Mouse (Mus musculus): ENCODE measurements around the gene Ugt1a10. TPM values are rescaled to one million over a fixed set of nuclear protein-coding genes. Genes with fewer than 3 reads are reported as not detected.
A peak's percentile ranks its signal among the peaks of the same experiment; 100 is the strongest.

Ugt1a10 gene
- polyA plus RNA-seq, 1 experiment, result not detected

DNA sequence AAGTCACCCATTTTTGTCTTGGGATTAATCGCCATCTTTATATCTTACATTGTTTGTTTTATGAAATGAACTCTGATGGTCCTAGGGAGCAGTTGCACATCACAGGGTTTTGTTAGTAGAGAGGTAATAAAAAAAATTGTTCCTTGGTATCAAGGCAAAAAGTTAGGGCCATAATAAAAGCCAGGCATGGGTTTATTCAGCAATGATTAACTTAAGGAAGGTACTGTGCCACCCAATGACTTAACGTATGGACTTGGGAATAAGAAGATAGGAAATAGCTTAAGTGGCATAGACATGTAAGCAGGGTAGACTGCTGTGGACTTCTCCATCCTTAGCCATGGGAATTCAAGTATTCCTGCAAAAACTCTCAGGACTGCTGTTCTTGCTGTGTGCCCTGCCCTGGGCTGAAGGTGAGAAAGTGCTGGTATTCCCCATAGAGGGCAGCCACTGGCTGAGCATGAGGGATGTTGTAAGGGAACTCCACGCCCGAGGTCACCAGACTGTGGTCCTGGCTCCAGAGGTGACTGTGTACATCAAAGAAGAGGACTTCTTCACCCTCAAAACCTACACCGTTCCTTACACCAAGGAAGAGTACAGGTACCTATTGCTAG is 131.2 kb downstream of the Ugt1a10 start:
- Histone ChIP-seq H3K4me3 (replicated peaks) (no peak overlapping the region), H3K9me3 (no peaks in the 10 kb centered on the region; the same call in 1 of the 2 replicates), H3K27me3 (replicated peaks) (no peaks in the 10 kb centered on the region), H3K4me1 (peaks cover 4% of the 10 kb centered on the region), H3K36me3 (replicated peaks; ENCODE audit: low read length) (no peaks in the 10 kb centered on the region)
- TF ChIP-seq FLI1 (IDR thresholded peaks at IDR 0.05; ENCODE audit: low read length) (no peak), GATA1 (IDR thresholded peaks at IDR 0.05; ENCODE audit: borderline replicate concordance, low read length) (no peak)

DNA sequence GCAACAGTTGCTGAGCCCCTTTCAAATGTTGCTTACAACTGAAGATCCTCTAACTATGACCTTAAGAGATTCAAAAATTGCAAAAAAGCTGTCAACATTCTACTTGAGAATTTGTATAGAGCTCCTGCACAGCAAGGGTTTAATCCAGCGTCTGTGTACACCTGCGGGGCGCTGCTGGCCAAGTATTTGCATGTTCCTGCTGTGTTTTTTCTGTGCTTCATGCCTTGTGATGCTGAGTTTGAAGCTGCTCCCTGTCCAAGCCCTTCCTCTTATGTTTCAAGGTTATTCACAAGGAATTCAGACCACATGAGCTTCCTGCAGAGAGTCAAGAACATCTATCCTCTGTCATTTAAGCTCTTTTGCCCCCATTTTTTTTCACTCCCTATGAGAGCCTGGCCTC is 136.9 kb downstream of the Ugt1a10 start:
- Histone ChIP-seq H3K36me3 (replicated peaks; ENCODE audit: low read length) (no peaks in the 10 kb centered on the region), H3K27me3 (replicated peaks) (no peaks in the 10 kb centered on the region), H3K4me3 (replicated peaks) (no peak overlapping the region), H3K9me3 (no peaks in the 10 kb centered on the region), H3K4me1 (no peaks in the 10 kb centered on the region)
- TF ChIP-seq FLI1 (IDR thresholded peaks at IDR 0.05; ENCODE audit: low read length) (no peak), GATA1 (IDR thresholded peaks at IDR 0.05; ENCODE audit: borderline replicate concordance, low read length) (no peak)

DNA sequence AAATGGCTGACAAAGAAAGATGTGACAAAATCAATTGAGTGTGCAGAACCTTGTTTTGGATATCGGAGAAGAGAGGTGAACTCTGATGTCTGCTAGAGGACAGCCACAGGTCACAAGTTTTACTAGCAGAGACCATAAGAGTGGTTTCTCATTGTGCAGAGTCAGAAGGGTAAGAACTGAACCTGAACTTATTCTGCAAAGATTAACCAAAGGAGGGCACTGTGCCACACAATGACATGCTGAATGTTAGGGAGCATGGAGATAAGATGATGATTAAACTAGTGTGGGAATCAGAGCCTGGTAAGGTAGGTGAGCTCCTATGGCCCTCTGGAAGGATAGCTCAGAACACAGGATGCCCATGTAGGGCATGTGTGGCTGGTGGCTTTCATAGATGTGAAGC is 140.5 kb downstream of the Ugt1a10 start:
- peaks cover 8% of the 10 kb centered on the region for H3K27me3 ChIP-seq (replicated peaks)
- TF ChIP-seq FLI1 (IDR thresholded peaks at IDR 0.05; ENCODE audit: low read length) (no peak), GATA1 (IDR thresholded peaks at IDR 0.05; ENCODE audit: borderline replicate concordance, low read length) (no peak)
- H3K9me3 ChIP-seq, result no peaks in the 10 kb centered on the region
- no peak overlapping the region for H3K4me3 ChIP-seq (replicated peaks)
- H3K36me3 ChIP-seq (replicated peaks; ENCODE audit: low read length), result no peaks in the 10 kb centered on the region
- H3K4me1 ChIP-seq, result no peaks in the 10 kb centered on the region

DNA sequence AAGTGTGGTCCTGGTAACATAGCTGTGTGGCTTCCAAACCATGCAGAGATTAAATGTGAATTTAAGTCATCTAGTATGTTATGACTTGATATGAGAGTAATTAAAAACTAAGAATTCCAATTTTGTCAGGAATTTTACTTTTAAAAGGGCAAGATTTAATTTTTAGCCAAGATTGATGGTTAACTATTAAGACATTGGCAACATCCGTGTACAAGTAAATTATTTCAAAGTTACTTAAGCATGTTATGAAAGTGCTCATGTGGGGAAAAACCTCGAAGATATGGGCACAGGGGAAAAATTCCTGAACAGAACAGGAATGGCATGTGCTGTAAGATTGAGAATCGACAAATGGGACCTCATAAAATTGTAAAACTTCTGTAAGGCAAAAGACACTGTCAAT is 142.3 kb downstream of the Ugt1a10 start:
- H3K9me3 ChIP-seq, result no peaks in the 10 kb centered on the region
- no peak for TF ChIP-seq GATA1 (IDR thresholded peaks at IDR 0.05; ENCODE audit: borderline replicate concordance, low read length)
- TF ChIP-seq FLI1 (IDR thresholded peaks at IDR 0.05; ENCODE audit: low read length), result no peak
- no peaks in the 10 kb centered on the region for H3K36me3 ChIP-seq (replicated peaks; ENCODE audit: low read length)
- no peak overlapping the region for H3K4me3 ChIP-seq (replicated peaks)
- peaks cover 8% of the 10 kb centered on the region for H3K27me3 ChIP-seq (replicated peaks)
- no peaks in the 10 kb centered on the region for H3K4me1 ChIP-seq

DNA sequence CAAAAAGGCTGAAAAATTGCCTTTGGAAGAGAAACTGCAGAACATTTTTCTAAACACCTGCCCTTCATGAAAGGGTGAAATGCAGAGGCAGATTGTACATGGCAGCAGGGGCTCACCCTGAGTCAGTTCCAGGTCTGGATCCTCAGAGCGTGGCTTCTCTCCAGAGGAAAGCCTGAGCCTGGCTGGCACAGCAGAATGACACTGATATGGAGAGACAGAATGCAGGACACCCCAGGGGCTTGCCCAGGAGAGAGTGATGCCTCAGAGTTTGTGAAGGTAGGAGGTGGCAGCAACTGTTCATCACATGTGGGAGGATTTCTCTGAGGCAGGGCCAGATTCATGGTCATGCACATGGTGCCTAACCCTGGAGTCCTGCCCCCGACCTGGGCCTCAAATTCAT is 144.8 kb downstream of the Ugt1a10 start:
- peaks cover 7% of the 10 kb centered on the region for H3K9me3 ChIP-seq
- H3K36me3 ChIP-seq (replicated peaks; ENCODE audit: low read length), result no peaks in the 10 kb centered on the region
- no peak for TF ChIP-seq FLI1 (IDR thresholded peaks at IDR 0.05; ENCODE audit: low read length)
- TF ChIP-seq GATA1 (IDR thresholded peaks at IDR 0.05; ENCODE audit: borderline replicate concordance, low read length), result no peak
- H3K27me3 ChIP-seq (replicated peaks), result peaks cover 8% of the 10 kb centered on the region
- H3K4me1 ChIP-seq, result no peaks in the 10 kb centered on the region
- no peak overlapping the region for H3K4me3 ChIP-seq (replicated peaks)

DNA sequence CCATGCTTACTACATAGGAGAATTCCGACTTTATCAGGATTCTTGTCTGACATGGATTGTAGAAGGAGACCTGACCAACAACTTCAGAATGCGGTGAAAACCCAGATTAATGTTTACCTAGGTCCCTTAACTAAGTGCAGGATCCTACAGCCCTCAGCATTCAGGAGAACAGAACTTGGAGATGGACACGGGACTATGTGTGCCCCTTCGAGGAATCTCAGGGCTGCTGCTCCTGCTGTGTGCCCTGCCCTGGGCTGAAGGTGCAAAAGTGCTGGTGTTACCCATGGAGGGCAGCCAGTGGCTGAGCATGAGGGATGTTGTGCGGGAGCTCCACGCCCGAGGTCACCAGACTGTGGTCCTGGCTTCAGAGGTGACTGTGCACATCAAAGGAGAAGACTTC is 145.3 kb downstream of the Ugt1a10 start, which contains the start of gene Ugt1a2:
Gene Ugt1a2 (plus strand): TSS at position 146 of the 400 bp plus-strand sequence.
- no peak for TF ChIP-seq GATA1 (IDR thresholded peaks at IDR 0.05; ENCODE audit: borderline replicate concordance, low read length)
- TF ChIP-seq FLI1 (IDR thresholded peaks at IDR 0.05; ENCODE audit: low read length), result no peak
- Histone ChIP-seq H3K4me1 (no peaks in the 10 kb centered on the region; the same call in 1 of the 2 replicates), H3K9me3 (peaks cover 12% of the 10 kb centered on the region), H3K4me3 (replicated peaks) (no peak within 1 kb of the TSS), H3K36me3 (replicated peaks; ENCODE audit: low read length) (no peaks in the 10 kb centered on the region), H3K27me3 (replicated peaks) (peaks cover 11% of the 10 kb centered on the region)

DNA sequence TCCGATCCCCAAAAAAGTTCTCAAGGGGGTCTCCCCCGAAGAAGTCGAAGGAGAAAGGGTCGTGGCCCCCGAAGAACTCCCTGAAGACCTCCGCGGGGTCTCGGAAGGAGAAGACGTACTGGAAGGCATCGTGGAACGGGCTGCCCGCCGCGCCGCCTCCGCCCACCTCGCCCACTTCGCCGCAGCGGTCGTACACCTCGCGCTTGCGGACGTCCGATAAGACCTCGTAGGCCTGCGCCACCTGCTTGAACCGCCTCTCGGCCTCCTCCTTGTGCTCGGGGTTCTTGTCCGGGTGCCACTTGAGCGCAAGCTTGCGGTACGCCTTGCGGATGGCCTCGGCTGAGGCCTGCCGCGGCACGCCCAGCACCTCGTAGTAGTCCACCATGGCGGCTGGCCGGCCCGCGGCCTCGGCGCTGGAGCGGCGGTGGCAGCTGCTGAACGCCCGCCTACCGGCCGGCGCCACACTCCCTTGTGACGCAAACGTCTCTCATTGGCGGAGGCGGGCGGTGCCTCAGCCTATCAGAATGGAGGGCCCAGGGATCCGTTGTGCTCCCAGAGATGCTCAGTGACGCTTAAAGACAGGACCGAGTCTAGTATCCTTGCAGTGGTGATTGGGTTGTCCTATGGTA is 150.2 kb downstream of the Ugt1a10 start, which contains the start of gene Dnajb3:
Gene Dnajb3 (minus strand): TSS at position 489 of the 629 bp plus-strand sequence.
- peaks cover 4% of the 10 kb centered on the region for H3K4me1 ChIP-seq
- no peaks in the 10 kb centered on the region for H3K36me3 ChIP-seq (replicated peaks; ENCODE audit: low read length)
- peaks cover 10% of the 10 kb centered on the region for H3K27me3 ChIP-seq (replicated peaks)
- H3K9me3 ChIP-seq, result peaks cover 18% of the 10 kb centered on the region
- TF ChIP-seq GATA1 (IDR thresholded peaks at IDR 0.05; ENCODE audit: borderline replicate concordance, low read length) (no peak), FLI1 (IDR thresholded peaks at IDR 0.05; ENCODE audit: low read length) (no peak)
- peak within 1 kb of the TSS; percentile 81 for H3K4me3 ChIP-seq (replicated peaks)

DNA sequence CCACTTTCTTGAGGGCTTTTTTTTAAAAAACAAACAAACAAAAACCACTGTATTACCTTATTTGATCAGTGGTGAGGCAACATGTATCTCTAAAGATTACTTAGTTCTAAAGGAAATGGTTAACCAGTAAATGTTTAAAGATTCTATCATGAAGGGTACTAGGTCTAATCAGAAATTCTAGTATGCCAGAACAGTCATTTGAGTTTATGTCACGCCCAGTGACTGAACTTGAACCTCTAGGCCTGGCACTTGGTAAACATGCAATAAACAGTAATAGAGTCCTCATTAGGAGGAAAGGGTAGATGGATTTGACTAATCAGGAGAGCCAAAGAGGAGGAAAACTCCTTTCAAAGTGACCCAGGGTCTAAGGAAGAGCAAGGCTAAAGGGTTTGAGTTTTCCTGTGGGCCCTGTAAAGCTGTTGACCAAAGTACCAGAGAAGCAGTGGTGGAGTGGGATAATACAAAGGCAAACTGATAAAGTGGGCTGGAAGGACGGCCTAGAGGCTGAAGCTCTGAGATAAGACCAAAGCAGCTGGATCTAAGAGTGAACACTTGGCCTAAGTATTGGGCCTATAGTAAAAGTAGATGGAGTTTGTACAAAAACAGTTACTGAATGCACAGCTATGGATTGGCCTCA is 151.8 kb downstream of the Ugt1a10 start:
- H3K4me3 ChIP-seq (replicated peaks), result no peak overlapping the region
- TF ChIP-seq GATA1 (IDR thresholded peaks at IDR 0.05; ENCODE audit: borderline replicate concordance, low read length), result no peak
- no peak for TF ChIP-seq FLI1 (IDR thresholded peaks at IDR 0.05; ENCODE audit: low read length)
- peaks cover 7% of the 10 kb centered on the region for H3K27me3 ChIP-seq (replicated peaks)
- H3K9me3 ChIP-seq, result peaks cover 25% of the 10 kb centered on the region
- no peaks in the 10 kb centered on the region for H3K36me3 ChIP-seq (replicated peaks; ENCODE audit: low read length)
- peaks cover 4% of the 10 kb centered on the region for H3K4me1 ChIP-seq

DNA sequence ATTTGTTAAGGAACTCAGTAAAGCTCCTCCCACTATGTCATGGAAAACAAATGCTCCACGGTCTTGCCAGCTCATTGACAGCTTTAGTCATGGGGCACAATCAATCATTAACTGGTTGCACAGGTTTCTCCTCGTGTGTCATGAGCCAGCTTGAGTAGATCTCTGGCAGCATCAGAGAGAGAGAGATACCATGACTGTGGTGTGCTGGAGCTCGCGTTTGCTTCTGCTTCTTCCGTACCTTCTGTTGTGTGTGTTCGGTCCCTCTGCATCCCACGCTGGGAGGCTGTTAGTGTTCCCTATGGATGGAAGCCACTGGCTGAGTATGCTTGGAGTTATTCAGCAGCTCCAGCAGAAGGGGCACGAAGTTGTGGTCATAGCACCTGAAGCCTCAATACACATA is 156.6 kb downstream of the Ugt1a10 start, which contains the start of gene Ugt1a1:
Gene Ugt1a1 (plus strand): TSS at position 148 of the 400 bp plus-strand sequence.
- Histone ChIP-seq H3K27me3 (replicated peaks) (no peaks in the 10 kb centered on the region), H3K9me3 (peaks cover 32% of the 10 kb centered on the region), H3K36me3 (replicated peaks; ENCODE audit: low read length) (no peaks in the 10 kb centered on the region), H3K4me1 (peaks cover 4% of the 10 kb centered on the region; the same call in 1 of the 2 replicates), H3K4me3 (replicated peaks) (peak within 1 kb of the TSS; percentile 1)
- no peak for TF ChIP-seq GATA1 (IDR thresholded peaks at IDR 0.05; ENCODE audit: borderline replicate concordance, low read length)
- TF ChIP-seq FLI1 (IDR thresholded peaks at IDR 0.05; ENCODE audit: low read length), result no peak

Data from megakaryocyte, embryonic 14.5 days (primary cell).